Comparison of ENCODE assay signal across 9 mouse cellular contexts in genomic region chr3:86786280-86786679, GRCm38 (mm10).
DNase-seq lines count a peak whose midpoint lies in the region; ATAC-seq and TF ChIP-seq lines count a peak whose summit lies in the region.
"Had no signal": no experiment of that assay in that cellular context is flagged by ENCODE, and none has a peak within 500 bp of the region (broad histone marks: within the 10 kb centered on the region; RNA-seq: fewer than 3 reads in every experiment).

No protein-coding gene starts in this region.

- peak overlapping the region; percentile 75 for H3K27ac ChIP-seq in gastrocnemius, adult 2 months
- peak overlapping the region; percentile 69 for H3K27ac ChIP-seq in lung, embryonic 15.5 days
- peak overlapping the region; percentile 80; the same call in 1 of the 2 replicates for H3K27ac ChIP-seq in intestine, embryonic 14.5 days (ENCODE audit: low read depth)

- H3K9me3 ChIP-seq in lung, embryonic 15.5 days, result no peaks in the 10 kb centered on the region
- H3K9me3 ChIP-seq in intestine, embryonic 14.5 days (ENCODE audit: control insufficient read depth, low read length), result no peaks in the 10 kb centered on the region

- ATAC-seq in lung, embryonic 15.5 days (ENCODE audit: borderline replicate concordance, extremely low read depth, low FRiP score, low TSS enrichment), result no peak
- ATAC-seq in intestine, embryonic 14.5 days (replicated peaks; ENCODE audit: low FRiP score, low TSS enrichment, low read depth), result no peak
- ATAC-seq in erythroblast, adult 5-6 weeks (replicated peaks; ENCODE audit: low FRiP score, poor library complexity, severe bottlenecking), result no peak
- ATAC-seq: activated CD4-positive, CD25-positive, alpha-beta regulatory T cell, adult 4 months had no signal

- no peak for DNase-seq in gastrocnemius, adult 2 months
- DNase-seq in gastrocnemius, postnatal 14 days, result no peak
- no peak for DNase-seq in lung, postnatal 25 days (ENCODE audit: low spot score)
- peak; percentile 71 to 77 for DNase-seq in cerebellum, postnatal 10 days
- no peak for DNase-seq in intestine, embryonic 14.5 days (ENCODE audit: low spot score)
- DNase-seq in right cerebral cortex, postnatal 36 days (ENCODE audit: low spot score in 2 of 2), result no peak

- H3K36me3 ChIP-seq in lung, embryonic 15.5 days, result no peaks in the 10 kb centered on the region
- peaks cover 9% of the 10 kb centered on the region for H3K36me3 ChIP-seq in intestine, embryonic 14.5 days (ENCODE audit: control insufficient read depth, insufficient read depth, low read length)

- H3K9ac ChIP-seq in lung, embryonic 15.5 days, result no peak overlapping the region
- H3K9ac ChIP-seq in intestine, embryonic 14.5 days (ENCODE audit: low read length), result no peak overlapping the region

- peak overlapping the region; percentile 22; the same call in 1 of the 2 replicates for H3K4me2 ChIP-seq in lung, embryonic 15.5 days
- no peak overlapping the region for H3K4me2 ChIP-seq in intestine, embryonic 14.5 days (ENCODE audit: low read length)

- H3K4me3 ChIP-seq in gastrocnemius, adult 2 months, result no peak overlapping the region
- no peak overlapping the region for H3K4me3 ChIP-seq in lung, embryonic 15.5 days
- no peak overlapping the region for H3K4me3 ChIP-seq in intestine, embryonic 14.5 days (ENCODE audit: low read depth, low read length)

- no peak for TF ChIP-seq CTCF in gastrocnemius, adult 2 months (IDR thresholded peaks at IDR 0.05)

- WGBS in lung, embryonic 15.5 days, result 57% methylated on average over 12 of the region's 12 CpGs
- 81% methylated on average over 12 of the region's 12 CpGs for WGBS in intestine, embryonic 14.5 days

- intact Hi-C loops in gastrocnemius, adult 2 months (cut with DNase I), result no loop called here
- intact Hi-C loops in gastrocnemius, postnatal 14 days (cut with DNase I; ENCODE audit: low total_unique reads), result no loop called here

- peaks cover 63% of the 10 kb centered on the region for H3K4me1 ChIP-seq in lung, embryonic 15.5 days
- H3K4me1 ChIP-seq in intestine, embryonic 14.5 days (replicated peaks; ENCODE audit: control insufficient read depth, insufficient read depth, low read length), result peaks cover 30% of the 10 kb centered on the region

- H3K27me3 ChIP-seq in lung, embryonic 15.5 days, result no peaks in the 10 kb centered on the region
- no peaks in the 10 kb centered on the region for H3K27me3 ChIP-seq in intestine, embryonic 14.5 days (replicated peaks; ENCODE audit: control insufficient read depth, insufficient read depth, low read length)

Comparison
In these comparisons a context has a peak if more than half of its experiments do, and no peak if none do; other contexts are left out.
1. DNase-seq: peak in cerebellum, postnatal 10 days (2 of 2); none in gastrocnemius, adult 2 months (single experiment), gastrocnemius, postnatal 14 days (single experiment), lung, postnatal 25 days (single experiment), intestine, embryonic 14.5 days (single experiment) and right cerebral cortex, postnatal 36 days (0 of 2).
2. Peak in every context shown above with its lines, with median percentiles within 50 percentile points of each other: H3K27ac ChIP-seq.